Mouse (Mus musculus) CD4-positive, CD25-positive, alpha-beta regulatory T cell, adult 4 months (primary cell): ENCODE results near the gene Rbms3. TPM values are rescaled to one million over a fixed set of nuclear protein-coding genes. Genes with fewer than 3 reads are reported as not detected.

ENCODE experiments used
- ATAC-seq: one replicate; pipeline ENCODE4 v1.8.0; 2017
- polyA plus RNA-seq, 2 experiments: library from polyadenylated mRNA; unstranded; fragments of 100-300 nt; shearing (Covaris generic); gene quantifications; one replicate each; pipeline ENCODE4 v1.2.1; 2017

Rbms3 gene
- polyA plus RNA-seq, 2 experiments from 2014 or later = 0.07 TPM; not detected in 1

- ATAC-seq = no peak
Observed at GRCm38 (mm10) chr9:116876786-116877185, 752.9 kb downstream of the Rbms3 start.

DNA sequence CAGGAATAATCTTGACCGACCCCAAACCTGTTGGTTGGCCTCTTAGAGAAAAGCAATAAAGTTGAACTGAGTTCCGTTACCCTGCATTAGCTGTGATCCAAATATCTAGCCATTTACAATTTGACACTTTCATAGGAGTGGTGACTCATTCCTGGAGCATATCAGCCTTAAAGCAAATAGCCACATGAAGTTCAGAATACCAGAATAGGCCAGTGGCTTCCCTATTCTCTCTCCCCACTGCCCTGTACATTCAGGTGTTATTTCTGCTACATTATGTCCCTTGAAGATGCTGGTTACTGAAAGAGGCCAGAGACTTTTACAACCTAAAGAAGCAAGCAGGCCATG lies 755.8 kb downstream of the Rbms3 start:
- ATAC-seq = no peak

GRCm38 (mm10) chr9:116873033-116873975 lies 756.4 kb downstream of the Rbms3 start:
- no peak for ATAC-seq

DNA sequence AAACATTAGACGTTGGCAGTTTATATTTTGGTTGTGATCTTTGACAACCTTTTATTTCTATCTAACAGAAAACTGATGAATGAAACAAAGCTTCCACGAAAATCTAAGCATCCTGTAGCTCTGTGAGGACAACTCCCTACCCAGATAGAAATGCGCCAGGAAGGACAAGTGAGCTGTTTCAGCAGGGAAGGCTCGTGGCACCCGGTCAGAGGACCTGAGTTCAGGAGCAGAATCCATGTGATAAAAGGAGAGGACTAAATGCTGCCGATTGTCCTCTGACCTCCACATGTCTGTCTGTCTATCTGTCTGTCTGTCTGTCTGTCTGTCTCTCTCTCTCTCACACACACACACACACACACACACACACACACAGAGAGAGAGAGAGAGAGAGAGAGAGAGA lies 757.4 kb downstream of the Rbms3 start:
- no peak for ATAC-seq

- no peak for ATAC-seq
Observed at GRCm38 (mm10) chr9:116871576-116871975, 758.1 kb downstream of the Rbms3 start.

- no peak for ATAC-seq
Observed at GRCm38 (mm10) chr9:116866060-116866459, 763.7 kb downstream of the Rbms3 start.

- ATAC-seq = no peak
Observed at GRCm38 (mm10) chr9:116863626-116864025, 766.1 kb downstream of the Rbms3 start.

GRCm38 (mm10) chr9:116862341-116862740 lies 767.4 kb downstream of the Rbms3 start:
- no peak for ATAC-seq

- no peak for ATAC-seq
Observed at GRCm38 (mm10) chr9:116857861-116858595, 771.7 kb downstream of the Rbms3 start.

- ATAC-seq = no peak
Observed at GRCm38 (mm10) chr9:116857151-116857550, 772.6 kb downstream of the Rbms3 start.

GRCm38 (mm10) chr9:116855744-116856143 lies 774.0 kb downstream of the Rbms3 start:
- ATAC-seq = no peak

- no peak for ATAC-seq
Observed at GRCm38 (mm10) chr9:116848905-116849304, 780.8 kb downstream of the Rbms3 start.

DNA sequence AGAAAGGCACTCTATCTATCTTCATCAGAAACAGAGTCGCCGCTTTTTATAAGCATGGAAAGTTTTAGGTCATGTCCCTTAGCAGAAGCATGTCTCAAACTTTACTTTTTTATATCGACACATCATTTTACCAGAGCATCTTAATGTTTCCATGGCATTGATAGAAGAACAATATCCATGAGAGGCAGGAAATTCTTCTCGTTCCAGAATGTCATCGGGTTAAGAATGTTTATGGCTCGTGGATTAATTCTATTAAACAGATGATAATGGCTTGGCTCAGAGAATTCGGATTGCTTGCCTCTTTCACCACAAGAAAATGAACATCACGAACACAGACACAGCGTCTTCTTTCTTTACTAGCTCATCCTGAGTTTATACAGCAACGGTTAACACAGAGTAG lies 781.5 kb downstream of the Rbms3 start:
- ATAC-seq = no peak

DNA sequence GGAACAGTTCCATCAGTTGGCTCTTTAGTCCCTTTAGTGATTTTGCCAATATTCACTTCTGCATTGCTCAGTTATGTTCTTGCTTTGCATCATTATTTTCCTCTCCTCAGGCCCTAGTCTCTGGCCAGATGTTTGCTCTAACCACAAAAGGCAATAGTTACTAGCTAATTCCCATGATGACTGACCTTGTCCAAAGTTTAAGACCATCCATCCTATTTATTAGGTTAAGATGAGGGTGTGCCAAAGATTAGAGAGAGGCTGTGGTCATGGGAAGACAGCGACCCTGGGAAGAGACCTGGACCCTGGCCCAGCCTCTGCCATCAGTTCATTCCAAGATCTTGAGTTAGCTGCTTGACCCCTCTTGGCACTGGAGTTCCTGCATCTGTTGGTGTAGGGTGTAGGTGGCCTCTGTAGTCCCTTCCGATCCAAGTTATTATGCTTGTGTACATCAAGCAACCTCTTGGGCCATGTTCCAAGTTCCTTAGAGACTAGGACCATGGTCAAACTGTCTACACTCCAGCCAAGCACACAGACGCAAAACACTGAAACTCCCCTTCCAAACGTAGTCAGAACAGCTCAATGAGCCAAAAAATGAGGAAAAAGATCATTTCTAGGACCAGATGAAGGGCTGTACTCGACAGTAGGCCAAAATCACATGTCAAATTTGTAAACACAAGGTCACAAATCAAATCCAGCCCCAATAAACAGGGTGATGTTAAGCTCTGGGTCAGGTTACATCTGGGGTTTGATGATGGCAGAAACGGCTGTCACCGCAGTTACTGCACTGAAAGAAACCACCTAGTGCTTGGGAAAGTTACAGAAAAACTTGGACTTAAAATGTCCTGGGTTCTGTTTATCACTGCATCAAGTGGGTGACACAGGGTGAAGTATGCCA lies 782.2 kb downstream of the Rbms3 start:
- no peak for ATAC-seq

DNA sequence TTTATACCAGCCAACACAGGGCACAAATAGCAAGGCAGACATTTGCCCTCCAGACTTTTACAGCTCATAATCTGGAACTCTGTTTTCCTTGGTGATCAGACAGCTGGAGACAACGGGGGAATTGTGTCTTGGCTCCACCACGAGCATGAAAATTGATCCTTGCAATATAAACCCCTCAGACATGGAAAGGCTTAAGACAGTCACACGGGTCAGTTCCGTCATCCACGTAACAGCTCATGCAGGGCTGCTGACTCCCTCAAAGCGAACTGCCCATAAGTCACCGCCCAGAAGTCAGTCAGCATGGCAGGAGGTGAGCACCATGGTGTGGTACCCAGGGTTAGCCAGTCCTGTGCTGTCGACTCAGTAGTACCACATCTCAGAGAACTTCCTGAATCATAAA lies 794.8 kb downstream of the Rbms3 start:
- no peak for ATAC-seq

DNA sequence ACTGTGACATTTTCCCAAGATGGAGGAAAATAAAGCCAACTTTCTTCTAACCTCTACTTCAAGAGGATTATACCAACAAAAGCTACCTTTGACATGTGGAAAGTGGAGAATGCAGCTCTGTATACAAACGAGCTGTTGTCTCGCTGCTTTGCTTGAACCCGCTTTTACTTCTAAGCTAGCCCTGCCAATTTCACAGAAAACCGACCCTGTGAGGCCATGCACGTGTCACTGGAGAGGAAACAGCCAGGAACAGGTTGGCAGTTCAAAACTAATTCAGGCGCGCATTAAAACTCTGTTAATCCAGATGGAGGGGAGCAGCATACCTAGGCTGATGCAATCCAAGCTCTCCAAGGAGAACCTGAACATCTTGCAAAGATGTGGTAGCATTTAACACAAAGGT lies 796.0 kb downstream of the Rbms3 start:
- no peak for ATAC-seq

DNA sequence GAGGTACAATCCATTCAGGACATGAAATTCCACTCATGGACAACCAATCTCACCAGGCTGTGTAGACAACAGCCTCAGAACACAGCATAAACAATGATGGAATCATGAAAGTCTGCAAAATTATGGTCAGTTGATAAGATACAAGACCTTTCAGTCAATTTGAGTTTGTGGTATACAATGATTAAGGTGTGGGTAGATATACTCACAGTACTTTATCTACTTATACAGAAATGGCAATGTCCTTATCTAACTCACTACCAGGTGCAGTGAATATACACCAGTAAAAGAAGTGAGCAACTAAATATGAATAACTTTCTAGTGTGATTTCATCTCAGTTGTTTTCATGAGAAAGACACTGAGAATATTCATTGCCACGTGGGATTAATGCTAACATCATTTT lies 796.9 kb downstream of the Rbms3 start:
- ATAC-seq = no peak

DNA sequence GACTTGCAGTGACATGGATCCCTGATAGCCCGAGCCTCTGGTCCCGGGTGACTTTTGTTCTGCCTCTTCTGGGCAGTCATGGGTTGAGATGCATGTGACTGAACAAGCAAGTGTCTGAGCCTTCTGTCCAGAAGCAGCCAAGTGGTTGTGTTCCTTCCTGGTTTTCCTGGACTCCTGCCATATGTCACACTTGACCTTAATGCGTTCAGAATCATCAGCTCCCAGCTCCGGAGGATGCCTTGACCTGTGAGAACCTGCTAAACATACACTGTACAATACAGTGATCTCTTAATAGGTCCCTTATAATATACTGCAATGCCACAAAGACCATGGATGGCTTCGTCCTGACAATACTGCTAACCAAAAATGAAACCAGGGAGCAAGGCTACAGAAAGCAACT lies 798.3 kb downstream of the Rbms3 start:
- no peak for ATAC-seq

GRCm38 (mm10) chr9:116829929-116830328 lies 799.8 kb downstream of the Rbms3 start:
- ATAC-seq = no peak

DNA sequence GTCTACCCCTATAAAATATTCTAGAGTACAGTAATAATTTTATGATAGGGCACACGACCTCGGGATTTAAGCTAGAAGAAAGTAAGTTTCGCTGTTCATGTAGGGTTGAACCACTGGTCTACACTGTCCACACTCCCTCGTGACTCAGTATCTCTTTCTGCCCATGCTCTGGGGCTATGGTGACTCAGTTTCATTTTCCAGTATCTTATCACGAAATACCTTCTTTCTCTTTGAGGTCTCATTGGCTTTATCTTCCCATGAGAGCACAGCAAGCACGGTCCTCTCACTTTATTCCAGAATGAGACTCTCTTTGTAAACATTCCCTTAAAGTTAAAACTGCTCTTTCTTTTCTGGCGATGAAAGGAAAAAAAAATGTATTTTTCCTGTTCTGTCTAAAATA lies 808.1 kb downstream of the Rbms3 start:
- no peak for ATAC-seq

GRCm38 (mm10) chr9:116817196-116817595 lies 812.5 kb downstream of the Rbms3 start:
- ATAC-seq = no peak

GRCm38 (mm10) chr9:116814495-116815094 lies 815.1 kb downstream of the Rbms3 start:
- no peak for ATAC-seq
